Mouse (Mus musculus) megakaryocyte, embryonic 14.5 days (primary cell): ENCODE results near the gene Cd4.

Experiments used
- FLI1 ChIP-seq: IDR thresholded peaks from 2 replicates; pipeline ENCODE4 v1.6.1; 2012; ENCODE audit warnings: low read length, inconsistent platforms, mixed read lengths
- GATA1 ChIP-seq: IDR thresholded peaks from 3 replicates; pipeline ENCODE4 v1.6.1; 2012; ENCODE audit warnings: mixed read lengths, low read length, inconsistent platforms, borderline replicate concordance

GRCm38 (mm10) chr6:124859725-124860124 lies 28.3 kb downstream of the Cd4 start:
- TF ChIP-seq GATA1 (no peak), FLI1 (no peak)
